Mouse (Mus musculus) ES-Bruce4 (cell line): ENCODE results near the gene Rph3al. TPM values are rescaled to one million over a fixed set of nuclear protein-coding genes. Genes with fewer than 3 reads are reported as not detected.

Experiments used
- H3K27ac ChIP-seq: 2 replicates; pipeline ENCODE4 v1.5.1; 2012; ENCODE audit warnings: low read length, inconsistent platforms; ENCODE audit not compliant: insufficient read depth
- H3K27me3 ChIP-seq: 2 replicates; pipeline ENCODE4 v1.6.1; 2012; ENCODE audit warnings: mild to moderate bottlenecking, low read length, inconsistent platforms; ENCODE audit not compliant: control insufficient read depth, poor library complexity, insufficient read depth, severe bottlenecking
- H3K36me3 ChIP-seq: 2 replicates; pipeline ENCODE4 v1.6.1; 2012; ENCODE audit warnings: inconsistent platforms, mild to moderate bottlenecking, low read length, moderate library complexity; ENCODE audit not compliant: control insufficient read depth, poor library complexity, insufficient read depth, severe bottlenecking
- H3K4me1 ChIP-seq: one replicate; pipeline ENCODE4 v1.8.1; 2011; ENCODE audit warnings: low read length; ENCODE audit not compliant: control insufficient read depth, insufficient read depth
- H3K4me3 ChIP-seq: 2 replicates; pipeline ENCODE4 v1.5.1; 2011; ENCODE audit warnings: low read depth, mild to moderate bottlenecking, low read length
- H3K9ac ChIP-seq: 2 replicates; pipeline ENCODE4 v1.6.1; 2012; ENCODE audit warnings: low read depth, mild to moderate bottlenecking, inconsistent platforms; ENCODE audit not compliant: poor library complexity, severe bottlenecking
- H3K9me3 ChIP-seq: replicated peaks from 2 replicates; pipeline ENCODE4 v1.6.1; 2012; ENCODE audit warnings: mild to moderate bottlenecking, low read length, inconsistent platforms; ENCODE audit not compliant: control insufficient read depth, poor library complexity, insufficient read depth, severe bottlenecking
- CTCF ChIP-seq: IDR thresholded peaks from one replicate; pipeline ENCODE4 v1.8.1; 2011; ENCODE audit warnings: low read depth, low read length
- EP300 ChIP-seq: IDR thresholded peaks from 2 replicates; pipeline ENCODE4 v1.6.1; 2011; ENCODE audit warnings: low read depth, low read length; ENCODE audit not compliant: insufficient read depth
- POLR2A ChIP-seq: IDR thresholded peaks from one replicate; pipeline ENCODE4 v1.8.1; 2011; ENCODE audit warnings: low read length; ENCODE audit not compliant: insufficient read depth
- polyA plus RNA-seq: library from polyadenylated mRNA; stranded (reverse); fragments of >200 nt; gene quantifications from 2 replicates; pipeline ENCODE4 v1.2.4, GENCODE M21; 2011; ENCODE audit warnings: low read depth; ENCODE audit not compliant: missing spikeins, insufficient read depth, insufficient read length

Gene Rph3al
- polyA plus RNA-seq, 1 experiment = 3.7 TPM

DNA sequence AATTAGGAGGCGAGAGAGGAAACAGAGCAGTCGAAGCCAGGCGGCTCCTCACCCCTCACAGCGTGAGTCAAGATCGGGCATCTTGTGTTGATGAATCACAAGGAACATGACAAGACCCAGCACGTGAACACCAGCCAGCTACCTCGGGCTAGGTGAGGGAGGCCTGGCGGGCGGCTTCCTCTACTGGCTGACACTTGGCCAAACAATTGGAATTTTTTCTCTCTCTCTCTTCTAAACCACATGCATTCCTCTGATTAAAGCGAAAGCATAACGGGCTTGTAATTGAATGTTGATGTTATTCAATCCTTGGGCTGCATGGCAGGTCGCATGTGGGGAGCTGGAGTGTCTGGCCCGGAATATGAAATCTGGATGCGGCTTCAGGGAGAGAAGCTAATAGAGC is 77.0 kb downstream of the Rph3al start:
- Histone ChIP-seq H3K27ac (no peak overlapping the region), H3K9ac (no peak overlapping the region), H3K4me3 (no peak overlapping the region), H3K4me1 (no peaks in the 10 kb centered on the region), H3K27me3 (no peaks in the 10 kb centered on the region), H3K36me3 (no peaks in the 10 kb centered on the region), H3K9me3 (no peaks in the 10 kb centered on the region)
- TF ChIP-seq POLR2A = no peak

DNA sequence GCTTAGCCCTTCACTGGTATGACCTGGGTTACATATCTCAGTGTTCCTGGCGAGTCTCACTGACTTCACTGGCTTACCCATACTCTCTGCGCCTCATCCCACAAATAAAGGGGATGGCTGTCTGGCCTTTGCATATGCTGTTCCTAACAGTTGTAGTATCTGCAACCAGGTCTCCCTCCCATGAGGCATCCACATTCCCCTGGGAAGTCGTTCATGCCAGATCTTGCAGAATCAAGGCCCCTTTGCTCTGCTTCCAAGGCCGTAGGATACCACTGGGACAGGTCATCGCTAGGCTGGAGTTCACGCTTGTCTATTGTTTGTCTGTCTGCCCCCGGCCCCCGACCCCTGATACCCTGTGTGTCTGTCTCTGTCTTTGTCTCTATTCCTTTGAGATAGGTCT is 78.8 kb downstream of the Rph3al start:
- H3K4me1 ChIP-seq = no peaks in the 10 kb centered on the region
- no peak overlapping the region for H3K27ac ChIP-seq
- no peaks in the 10 kb centered on the region for H3K36me3 ChIP-seq
- no peak overlapping the region for H3K9ac ChIP-seq
- H3K27me3 ChIP-seq = no peaks in the 10 kb centered on the region
- no peaks in the 10 kb centered on the region for H3K9me3 ChIP-seq
- no peak overlapping the region for H3K4me3 ChIP-seq
- TF ChIP-seq POLR2A = no peak

DNA sequence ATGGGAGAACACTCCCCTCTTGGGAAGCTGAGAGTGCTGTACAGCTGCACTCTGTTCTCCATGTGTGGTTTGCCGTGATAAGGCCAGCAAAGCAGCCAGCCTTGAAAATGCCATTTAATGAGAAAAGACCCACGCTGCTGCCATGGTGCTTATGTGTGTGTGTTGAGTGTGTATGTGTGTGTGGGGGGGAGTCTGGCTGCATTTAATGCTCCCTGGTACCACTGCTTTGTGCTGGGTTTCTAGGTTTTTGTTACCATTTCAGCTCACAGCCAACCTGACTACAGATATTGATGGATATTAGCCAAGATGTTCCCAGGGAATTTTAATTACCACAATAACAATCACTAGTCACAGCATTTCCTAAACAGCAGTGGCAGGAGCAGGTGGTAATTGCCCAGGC is 79.3 kb downstream of the Rph3al start:
- H3K36me3 ChIP-seq = no peaks in the 10 kb centered on the region
- no peak overlapping the region for H3K9ac ChIP-seq
- no peaks in the 10 kb centered on the region for H3K4me1 ChIP-seq
- H3K27ac ChIP-seq = no peak overlapping the region
- H3K27me3 ChIP-seq = no peaks in the 10 kb centered on the region
- no peak overlapping the region for H3K4me3 ChIP-seq
- H3K9me3 ChIP-seq = no peaks in the 10 kb centered on the region
- no peak for TF ChIP-seq CTCF
- TF ChIP-seq EP300 = no peak
- TF ChIP-seq POLR2A = no peak

DNA sequence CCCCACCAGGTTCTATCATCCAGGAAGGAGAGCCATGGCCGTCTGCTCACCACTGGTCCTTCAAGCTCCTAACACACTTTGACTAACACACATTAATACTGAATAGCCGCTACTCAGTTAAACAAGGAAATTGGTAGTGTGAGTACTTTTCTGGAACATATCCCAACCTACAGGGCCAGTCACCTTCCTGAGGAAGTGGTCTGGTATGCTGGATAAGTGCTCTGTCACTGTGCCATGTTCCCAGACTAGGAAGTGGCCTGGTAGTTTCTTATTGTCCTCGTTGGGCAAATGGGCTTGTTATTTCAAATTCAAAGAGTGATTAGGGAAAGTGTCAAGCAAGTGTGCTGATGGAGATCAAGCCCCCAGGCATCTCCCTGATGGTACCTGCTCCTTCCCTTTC is 80.4 kb downstream of the Rph3al start:
- H3K27ac ChIP-seq = no peak overlapping the region
- TF ChIP-seq CTCF = no peak
- no peak for TF ChIP-seq POLR2A
- TF ChIP-seq EP300 = no peak
- no peak overlapping the region for H3K9ac ChIP-seq
- no peak overlapping the region for H3K4me3 ChIP-seq
- H3K27me3 ChIP-seq = no peaks in the 10 kb centered on the region
- H3K4me1 ChIP-seq = no peaks in the 10 kb centered on the region
- no peaks in the 10 kb centered on the region for H3K36me3 ChIP-seq
- no peaks in the 10 kb centered on the region for H3K9me3 ChIP-seq

DNA sequence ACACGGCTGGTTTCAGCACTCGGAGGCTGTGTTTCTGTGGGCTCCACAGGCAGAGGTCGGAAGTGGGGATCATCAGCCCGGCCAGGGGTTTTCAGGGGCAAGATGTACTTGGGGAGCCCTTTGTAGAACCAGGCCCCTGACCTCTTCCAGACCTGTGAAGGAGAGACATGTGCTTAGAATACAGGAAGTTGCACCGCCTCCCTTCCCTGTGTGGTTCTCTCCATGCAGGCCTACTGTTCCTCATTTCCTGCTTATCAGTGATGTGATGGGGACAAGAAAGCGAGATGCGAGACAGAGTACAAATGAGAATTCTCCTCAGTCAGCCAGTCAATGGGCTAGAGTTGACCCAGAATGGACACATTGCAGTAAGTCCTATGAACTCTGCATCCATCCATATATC is 83.9 kb downstream of the Rph3al start:
- Histone ChIP-seq H3K36me3 (no peaks in the 10 kb centered on the region), H3K9ac (no peak overlapping the region), H3K4me3 (no peak overlapping the region), H3K27ac (no peak overlapping the region), H3K4me1 (no peaks in the 10 kb centered on the region), H3K9me3 (no peaks in the 10 kb centered on the region), H3K27me3 (no peaks in the 10 kb centered on the region)
- no peak for TF ChIP-seq POLR2A
- TF ChIP-seq EP300 = no peak
- TF ChIP-seq CTCF = no peak

DNA sequence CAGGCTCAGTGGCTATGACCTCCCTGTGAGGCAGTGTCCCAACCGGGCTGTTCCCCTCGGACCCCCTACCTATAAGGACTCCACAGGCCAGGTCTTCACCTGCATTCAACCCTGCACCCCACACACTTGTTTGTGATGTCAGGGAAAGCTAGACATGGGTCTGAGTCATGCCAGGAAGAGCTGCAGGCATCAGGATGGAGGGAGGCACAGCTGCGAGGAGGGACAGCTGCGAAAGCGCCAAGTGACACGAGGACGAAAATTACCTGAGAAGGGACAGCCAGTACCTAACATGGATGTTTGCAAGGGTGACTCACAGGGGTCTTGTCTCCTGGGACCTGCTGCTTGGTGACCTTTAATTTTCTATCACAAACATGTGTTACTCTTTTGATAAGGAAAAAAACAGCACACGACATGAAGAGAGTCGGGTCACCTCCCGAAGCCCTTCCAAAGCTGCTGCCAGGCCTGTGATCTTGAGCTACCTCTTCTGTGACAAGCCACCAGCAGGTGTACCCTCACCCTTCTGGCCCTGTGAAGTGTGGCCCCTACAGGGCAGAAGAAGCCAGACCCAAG is 85.1 kb downstream of the Rph3al start:
- H3K9ac ChIP-seq = no peak overlapping the region

More for the DNA sequence above, 85.1 kb downstream of the Rph3al start:
- Histone ChIP-seq H3K36me3 (no peaks in the 10 kb centered on the region), H3K27ac (no peak overlapping the region), H3K27me3 (no peaks in the 10 kb centered on the region), H3K9me3 (no peaks in the 10 kb centered on the region), H3K4me1 (no peaks in the 10 kb centered on the region), H3K4me3 (no peak overlapping the region)
- TF ChIP-seq EP300 = no peak
- TF ChIP-seq CTCF = no peak
- TF ChIP-seq POLR2A = no peak
